Mouse (Mus musculus) ES-Bruce4 (cell line): ENCODE measurements around the gene Helt.

Experiments used
- EP300 ChIP-seq: IDR thresholded peaks from 2 replicates; pipeline ENCODE4 v1.6.1; 2011; ENCODE audit warnings: low read depth, low read length; ENCODE audit not compliant: insufficient read depth
- POLR2A ChIP-seq: IDR thresholded peaks from one replicate; pipeline ENCODE4 v1.8.1; 2011; ENCODE audit warnings: low read length; ENCODE audit not compliant: insufficient read depth

GRCm38 (mm10) chr8:46317161-46317560, 22.7 kb upstream of the Helt start:
- TF ChIP-seq EP300 (no peak), POLR2A (no peak)
